ENCODE assay signal across 8 mouse cellular contexts in genomic region chr3:89330948-89331347, GRCm38 (mm10). TPM values are rescaled to one million over a fixed set of nuclear protein-coding genes. Genes with fewer than 3 reads are reported as not detected.
DNase-seq lines count a peak whose midpoint lies in the region; ATAC-seq lines count a peak whose summit lies in the region.

No protein-coding gene starts in this region.

- H3K4me2 ChIP-seq in forebrain, embryonic 12.5 days, result no peak overlapping the region
- H3K4me2 ChIP-seq in forebrain, embryonic 15.5 days (replicated peaks), result no peak overlapping the region
- H3K4me2 ChIP-seq in limb, embryonic 11.5 days (ENCODE audit: low read depth, severe bottlenecking), result no peak overlapping the region

- no peak for ATAC-seq in forebrain, embryonic 12.5 days (ENCODE audit: low FRiP score)
- no peak for ATAC-seq in forebrain, embryonic 15.5 days (replicated peaks)
- ATAC-seq in limb, embryonic 11.5 days (ENCODE audit: insufficient number of reproducible peaks, low FRiP score, low TSS enrichment, low read depth), result no peak

- H3K27ac ChIP-seq in forebrain, embryonic 12.5 days, result 0 out of 2 replicates have a peak overlapping the region, but pooled peaks have one; percentile 19
- no peak overlapping the region for H3K27ac ChIP-seq in forebrain, embryonic 15.5 days (replicated peaks)
- no peak overlapping the region for H3K27ac ChIP-seq in limb, embryonic 11.5 days (replicated peaks; ENCODE audit: low read depth, low read length)

- WGBS in forebrain, embryonic 12.5 days, result 19% methylated on average over 10 of the region's 10 CpGs
- 19% methylated on average over 10 of the region's 10 CpGs for WGBS in forebrain, embryonic 15.5 days
- 22% methylated on average over 10 of the region's 10 CpGs for WGBS in limb, embryonic 11.5 days

- H3K9ac ChIP-seq in forebrain, embryonic 12.5 days, result no peak overlapping the region
- H3K9ac ChIP-seq in forebrain, embryonic 15.5 days (replicated peaks), result no peak overlapping the region
- no peak overlapping the region for H3K9ac ChIP-seq in limb, embryonic 11.5 days (ENCODE audit: low read length)

- no peak overlapping the region for H3K4me3 ChIP-seq in forebrain, embryonic 12.5 days (replicated peaks)
- H3K4me3 ChIP-seq in forebrain, embryonic 15.5 days, result no peak overlapping the region
- no peak overlapping the region for H3K4me3 ChIP-seq in limb, embryonic 11.5 days (ENCODE audit: low read depth, low read length)

- DNase-seq in ovary, postnatal 36 days (ENCODE audit: low spot score), result peak; percentile 35
- DNase-seq in ovary, postnatal 10 days (ENCODE audit: low spot score), result no peak
- DNase-seq in limb, embryonic 11.5 days (ENCODE audit: low spot score), result peak; percentile 60
- no peak for DNase-seq in urinary bladder, postnatal 4 days (ENCODE audit: low spot score in 2 of 2)
- no peak for DNase-seq in urinary bladder, postnatal 10 days (ENCODE audit: low spot score)
- DNase-seq in left cerebral cortex, adult 11 months (ENCODE audit: low spot score), result no peak

- no peaks in the 10 kb centered on the region for H3K9me3 ChIP-seq in forebrain, embryonic 12.5 days
- no peaks in the 10 kb centered on the region for H3K9me3 ChIP-seq in forebrain, embryonic 15.5 days
- H3K9me3 ChIP-seq in limb, embryonic 11.5 days (ENCODE audit: control insufficient read depth, low read length), result no peaks in the 10 kb centered on the region

- H3K4me1 ChIP-seq in forebrain, embryonic 12.5 days, result peaks cover 44% of the 10 kb centered on the region
- H3K4me1 ChIP-seq in forebrain, embryonic 15.5 days, result peaks cover 37% of the 10 kb centered on the region
- H3K4me1 ChIP-seq in limb, embryonic 11.5 days (ENCODE audit: control insufficient read depth, insufficient read depth, low read length), result peaks cover 25% of the 10 kb centered on the region

- peaks cover 14% of the 10 kb centered on the region; the same call in 1 of the 2 replicates for H3K27me3 ChIP-seq in forebrain, embryonic 12.5 days
- no peaks in the 10 kb centered on the region for H3K27me3 ChIP-seq in forebrain, embryonic 15.5 days
- no peaks in the 10 kb centered on the region for H3K27me3 ChIP-seq in limb, embryonic 11.5 days (ENCODE audit: control insufficient read depth, insufficient read depth, low read length)

- peaks cover 24% of the 10 kb centered on the region for H3K36me3 ChIP-seq in forebrain, embryonic 12.5 days (replicated peaks)
- peaks cover 9% of the 10 kb centered on the region; the same call in 1 of the 2 replicates for H3K36me3 ChIP-seq in forebrain, embryonic 15.5 days
- peaks cover 7% of the 10 kb centered on the region for H3K36me3 ChIP-seq in limb, embryonic 11.5 days (ENCODE audit: control insufficient read depth, insufficient read depth, low read length)

RNA-seq across cellular contexts. Expression of gene Efna4, which starts 6.9 kb away (rescaled TPM):
- 17.1 and 20.0 TPM in 2 replicates for polyA plus RNA-seq in forebrain, embryonic 12.5 days (2016; fragmentation: Nextera tagmentation; extraction: Ambion mirVana)
- polyA plus RNA-seq in forebrain, embryonic 15.5 days (2015; fragmentation: Nextera tagmentation; extraction: Ambion mirVana), result 14.4 and 15.7 TPM in 2 replicates
- 46.9 and 48.9 TPM in 2 replicates for polyA plus RNA-seq in limb, embryonic 11.5 days (2014; fragmentation: Nextera tagmentation; extraction: Ambion mirVana)

RNA-seq across cellular contexts. Expression of gene Efna3, which starts 8.2 kb away (rescaled TPM):
- polyA plus RNA-seq in forebrain, embryonic 12.5 days (2016; fragmentation: Nextera tagmentation; extraction: Ambion mirVana), result 11.9 and 14.9 TPM in 2 replicates
- 41.0 and 42.5 TPM in 2 replicates for polyA plus RNA-seq in forebrain, embryonic 15.5 days (2015; fragmentation: Nextera tagmentation; extraction: Ambion mirVana)
- polyA plus RNA-seq in limb, embryonic 11.5 days (2014; fragmentation: Nextera tagmentation; extraction: Ambion mirVana), result 13.9 and 19.3 TPM in 2 replicates

RNA-seq across cellular contexts. Expression of gene Adam15, which starts 18.8 kb away (rescaled TPM):
- polyA plus RNA-seq in forebrain, embryonic 12.5 days (2016; fragmentation: Nextera tagmentation; extraction: Ambion mirVana), result 22.7 and 28.2 TPM in 2 replicates
- 32.9 and 34.0 TPM in 2 replicates for polyA plus RNA-seq in forebrain, embryonic 15.5 days (2015; fragmentation: Nextera tagmentation; extraction: Ambion mirVana)
- polyA plus RNA-seq in limb, embryonic 11.5 days (2014; fragmentation: Nextera tagmentation; extraction: Ambion mirVana), result 17.8 and 21.0 TPM in 2 replicates

RNA-seq across cellular contexts. Expression of gene Dcst2, which starts 30.8 kb away (rescaled TPM):
- 0.13 and 0.22 TPM in 2 replicates for polyA plus RNA-seq in forebrain, embryonic 12.5 days (2016; fragmentation: Nextera tagmentation; extraction: Ambion mirVana)
- polyA plus RNA-seq in forebrain, embryonic 15.5 days (2015; fragmentation: Nextera tagmentation; extraction: Ambion mirVana), result 0.11 and 0.13 TPM in 2 replicates
- polyA plus RNA-seq in limb, embryonic 11.5 days (2014; fragmentation: Nextera tagmentation; extraction: Ambion mirVana), result 0.23 and 0.28 TPM in 2 replicates

RNA-seq across cellular contexts. Expression of gene Dcst1, which starts 34.1 kb away (rescaled TPM):
- 0.36 and 0.54 TPM in 2 replicates for polyA plus RNA-seq in forebrain, embryonic 12.5 days (2016; fragmentation: Nextera tagmentation; extraction: Ambion mirVana)
- polyA plus RNA-seq in forebrain, embryonic 15.5 days (2015; fragmentation: Nextera tagmentation; extraction: Ambion mirVana), result 0.51 and 0.89 TPM in 2 replicates
- polyA plus RNA-seq in limb, embryonic 11.5 days (2014; fragmentation: Nextera tagmentation; extraction: Ambion mirVana), result 0.37 and 0.44 TPM in 2 replicates

Comparison
In these comparisons a context has a peak if more than half of its experiments do, and no peak if none do; other contexts are left out.
1. DNase-seq: peak in ovary, postnatal 36 days (single experiment) and limb, embryonic 11.5 days (single experiment); none in ovary, postnatal 10 days (single experiment), urinary bladder, postnatal 4 days (0 of 2), urinary bladder, postnatal 10 days (single experiment) and left cerebral cortex, adult 11 months (single experiment).